Mouse (Mus musculus) heart, postnatal 0 days (tissue): ENCODE measurements at regions not wholly inside any gene's neighbourhood (a gene's known extent, or its start where the extent isn't known, plus 50 kb on each side); places are given as distances from the start of the nearest gene placed in this dataset.

Experiments used
- ATAC-seq: fragments of 200-750 bp; cut with Nextera tagmentation; 2 replicates; pipeline ENCODE4 v1.8.0; 2017; ENCODE audit warnings: low read depth, moderate number of reproducible peaks, moderate library complexity; ENCODE audit not compliant: insufficient read depth
- DNase-seq: peaks from one replicate; pipeline ENCODE4 v3.0.0-alpha.2; 2016; ENCODE audit warnings: low spot score
- H3K27ac ChIP-seq: fragments of 300-500 bp; sonication (generic); 2 replicates; pipeline ENCODE4 v1.5.1; 2014; ENCODE audit warnings: low read depth, mild to moderate bottlenecking
- H3K27me3 ChIP-seq: fragments of 300-500 bp; sonication (generic); 2 replicates; pipeline ENCODE4 v1.6.1; 2014; ENCODE audit warnings: low read length, mixed read lengths; ENCODE audit not compliant: control insufficient read depth, insufficient read depth
- H3K36me3 ChIP-seq: fragments of 300-500 bp; sonication (generic); replicated peaks from 2 replicates; pipeline ENCODE4 v1.6.1; 2014; ENCODE audit warnings: low read length, mixed read lengths; ENCODE audit not compliant: control insufficient read depth, insufficient read depth
- H3K4me1 ChIP-seq: fragments of 300-500 bp; sonication (generic); 2 replicates; pipeline ENCODE4 v1.6.1; 2014; ENCODE audit warnings: antibody characterized with exemption; ENCODE audit not compliant: control insufficient read depth, insufficient read depth
- H3K4me2 ChIP-seq: fragments of 300-500 bp; sonication (generic); 2 replicates; pipeline ENCODE4 v1.6.1; 2014; ENCODE audit warnings: low read depth, mild to moderate bottlenecking, low read length, moderate library complexity
- H3K4me3 ChIP-seq: fragments of 300-500 bp; sonication (generic); 2 replicates; pipeline ENCODE4 v1.5.1; 2014; ENCODE audit warnings: low read depth, low read length
- H3K9ac ChIP-seq: fragments of 300-500 bp; sonication (generic); replicated peaks from 2 replicates; pipeline ENCODE4 v1.6.1; 2014; ENCODE audit warnings: low read depth, low read length, mixed read lengths
- H3K9me3 ChIP-seq: fragments of 300-500 bp; sonication (generic); replicated peaks from 2 replicates; pipeline ENCODE4 v1.6.1; 2016; ENCODE audit warnings: low read length; ENCODE audit not compliant: control insufficient read depth
- CTCF ChIP-seq: IDR thresholded peaks from 2 replicates; pipeline ENCODE4 v1.5.1; 2016; ENCODE audit warnings: antibody characterized with exemption, control low read depth, low read depth
- EP300 ChIP-seq: IDR thresholded peaks from 2 replicates; pipeline ENCODE4 v1.6.1; 2016; ENCODE audit warnings: antibody characterized with exemption, low read depth
- WGBS: fragments of 180-500 bp; shearing (Covaris S2); extraction: QIAGEN DNeasy Blood & Tissue Kit; methylation state at CpG from one replicate; pipeline ENCODE4 v1.1.7; 2014; 5-methylcytosine and 5-hydroxymethylcytosine counted together

DNA sequence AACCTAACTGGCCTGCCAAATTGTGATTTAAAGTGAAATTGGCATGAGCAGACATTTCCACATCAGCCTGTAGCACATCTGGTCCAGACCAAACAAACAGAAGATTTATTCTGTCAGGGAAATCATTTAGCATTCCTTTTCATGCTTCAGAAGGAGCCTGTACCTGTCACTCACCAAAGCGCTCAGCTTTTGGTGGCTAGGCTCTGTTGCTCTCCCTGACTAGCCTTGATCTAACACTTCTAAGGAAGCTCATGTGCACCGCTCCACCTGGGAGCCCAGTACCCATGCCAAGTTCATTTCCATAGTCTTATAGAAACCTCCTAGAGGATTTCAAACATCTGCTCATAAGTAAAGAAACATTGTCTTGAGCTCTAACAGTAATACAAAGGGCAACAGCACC lies 253.8 kb upstream of the Tfap2d start:
- ATAC-seq (no peak), DNase-seq (no peak)
- H3K27ac ChIP-seq, result no peak overlapping the region
- no peak overlapping the region for H3K4me2 ChIP-seq
- no peak overlapping the region for H3K9ac ChIP-seq
- TF ChIP-seq CTCF (no peak), EP300 (no peak)
- no peaks in the 10 kb centered on the region for H3K9me3 ChIP-seq
- H3K27me3 ChIP-seq, result no peaks in the 10 kb centered on the region
- no peaks in the 10 kb centered on the region for H3K4me1 ChIP-seq
- 74% methylated on average over 2 of the region's 2 CpGs for WGBS
- no peak overlapping the region for H3K4me3 ChIP-seq
- H3K36me3 ChIP-seq, result no peaks in the 10 kb centered on the region

DNA sequence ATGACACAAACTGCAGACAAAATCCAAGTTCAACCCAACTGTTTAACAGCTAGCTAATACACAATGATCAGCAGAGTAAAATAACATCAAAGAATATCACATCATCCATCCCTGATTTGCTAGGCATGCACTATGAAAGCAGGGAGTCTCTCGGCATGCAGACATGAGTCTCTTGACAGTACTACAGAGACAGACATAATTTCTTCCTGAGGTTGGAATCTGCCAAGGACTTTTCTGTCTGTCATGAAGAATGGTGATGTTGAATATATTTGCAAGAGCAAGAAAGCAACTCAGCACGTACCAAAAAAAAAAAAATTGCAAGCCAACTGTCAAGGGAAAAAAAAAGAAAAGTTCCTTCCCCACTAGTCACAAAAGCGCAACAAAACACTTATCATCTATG lies 245.4 kb upstream of the Tfap2d start:
- Histone ChIP-seq H3K4me1 (no peaks in the 10 kb centered on the region), H3K9me3 (no peaks in the 10 kb centered on the region), H3K27me3 (no peaks in the 10 kb centered on the region), H3K9ac (no peak overlapping the region), H3K4me2 (no peak overlapping the region), H3K4me3 (no peak overlapping the region), H3K27ac (no peak overlapping the region), H3K36me3 (no peaks in the 10 kb centered on the region)
- ATAC-seq, result no peak
- no peak for DNase-seq
- no peak for TF ChIP-seq CTCF
- no peak for TF ChIP-seq EP300
- WGBS, result 54% methylated on average over 3 of the region's 3 CpGs

DNA sequence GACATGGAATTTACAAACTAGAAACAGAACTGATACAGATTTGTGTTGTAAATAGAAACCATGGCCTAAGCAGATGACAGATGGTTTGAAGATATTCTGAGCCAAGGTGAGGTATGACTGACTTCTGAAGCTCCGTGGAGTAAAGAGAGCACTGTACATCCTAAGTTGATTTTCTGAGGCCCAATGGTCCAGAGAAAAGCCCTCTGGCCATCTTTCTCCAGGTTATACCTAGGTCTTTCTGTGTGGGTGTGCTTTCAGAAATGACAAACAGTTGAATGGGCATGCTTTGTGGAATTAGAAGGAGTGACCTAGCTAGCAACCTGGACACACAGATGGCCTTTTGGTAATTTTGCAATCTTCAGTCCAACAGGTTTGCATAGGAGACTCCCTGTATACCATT lies 199.6 kb upstream of the Tfap2d start:
- TF ChIP-seq EP300 (no peak), CTCF (no peak)
- Histone ChIP-seq H3K27me3 (no peaks in the 10 kb centered on the region), H3K4me2 (no peak overlapping the region), H3K4me1 (no peaks in the 10 kb centered on the region), H3K36me3 (no peaks in the 10 kb centered on the region), H3K9me3 (no peaks in the 10 kb centered on the region), H3K4me3 (no peak overlapping the region), H3K9ac (no peak overlapping the region), H3K27ac (no peak overlapping the region)
- ATAC-seq (no peak), DNase-seq (no peak)
- 74% methylated on average over 1 of the region's 1 CpGs for WGBS

DNA sequence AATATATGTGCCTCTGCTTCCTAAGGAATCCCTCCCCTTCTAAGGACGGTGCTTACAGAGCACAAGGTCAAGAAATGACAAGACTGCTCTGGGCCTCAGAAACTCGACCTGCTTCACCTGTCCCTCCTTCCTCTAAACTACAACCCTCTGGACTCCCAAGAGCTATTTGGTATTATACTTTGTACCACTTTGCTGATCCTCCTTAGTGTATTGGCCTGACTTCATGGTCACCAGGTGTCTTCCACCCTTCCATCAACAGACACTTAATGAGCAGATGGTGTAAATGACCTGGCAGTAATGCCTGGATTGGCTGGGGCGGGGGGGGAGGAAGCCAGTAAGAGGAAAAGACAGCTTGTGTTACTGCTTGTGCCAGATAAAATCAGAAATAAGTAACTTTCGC lies 199.1 kb upstream of the Tfap2d start:
- H3K27ac ChIP-seq, result no peak overlapping the region
- H3K4me2 ChIP-seq, result no peak overlapping the region

DNA sequence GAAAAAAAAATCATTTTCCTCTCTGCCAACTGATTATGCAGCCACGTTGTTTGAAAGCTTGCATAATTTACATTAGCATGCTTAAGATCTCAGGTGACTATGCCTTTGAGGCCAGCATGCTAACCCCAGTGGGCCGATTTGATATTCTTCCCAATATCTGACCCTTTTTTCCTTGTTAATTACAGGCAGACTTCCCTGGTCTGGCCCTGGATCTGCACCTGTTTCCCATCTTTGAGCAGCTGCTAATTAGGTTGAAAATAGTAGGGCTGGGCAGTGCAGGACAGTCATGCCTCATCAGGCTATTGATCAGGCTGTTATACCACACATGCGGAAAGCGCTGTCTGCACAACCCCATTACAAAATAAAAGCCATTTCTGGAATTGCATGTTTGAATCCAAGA lies 191.2 kb upstream of the Tfap2d start:
- Histone ChIP-seq H3K36me3 (no peaks in the 10 kb centered on the region), H3K27me3 (no peaks in the 10 kb centered on the region), H3K4me1 (no peaks in the 10 kb centered on the region), H3K4me3 (no peak overlapping the region), H3K9ac (no peak overlapping the region), H3K4me2 (no peak overlapping the region), H3K27ac (no peak overlapping the region), H3K9me3 (no peaks in the 10 kb centered on the region)
- WGBS, result 67% methylated on average over 4 of the region's 4 CpGs
- ATAC-seq, result no peak
- DNase-seq, result no peak
- TF ChIP-seq CTCF (no peak), EP300 (no peak)

More for the DNA sequence above, 199.1 kb upstream of the Tfap2d start:
- TF ChIP-seq EP300 (no peak), CTCF (no peak)
- ATAC-seq, result no peak
- Histone ChIP-seq H3K4me3 (no peak overlapping the region), H3K9me3 (no peaks in the 10 kb centered on the region), H3K4me1 (no peaks in the 10 kb centered on the region), H3K27me3 (no peaks in the 10 kb centered on the region), H3K36me3 (no peaks in the 10 kb centered on the region), H3K9ac (no peak overlapping the region)
- no peak for DNase-seq
- 52% methylated on average over 4 of the region's 4 CpGs for WGBS

DNA sequence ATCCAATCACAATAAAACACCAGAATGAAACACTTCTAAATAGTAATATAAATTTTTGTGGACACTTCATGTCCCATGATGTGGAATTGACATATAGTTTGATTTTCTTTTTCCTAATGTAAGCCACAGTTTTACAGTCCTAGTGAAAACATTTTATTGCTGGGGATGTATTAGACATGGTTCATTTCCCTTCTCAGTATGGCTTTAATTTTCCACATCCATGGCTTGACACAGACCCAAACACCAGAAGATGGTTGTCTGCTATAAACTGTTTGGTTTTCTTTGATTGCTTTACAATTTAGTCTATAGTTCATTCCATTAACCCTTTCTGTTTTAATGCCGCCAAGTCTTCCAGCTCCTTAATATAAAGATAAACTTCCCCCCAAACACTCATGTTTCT lies 146.5 kb upstream of the Tfap2d start:
- Histone ChIP-seq H3K4me1 (no peaks in the 10 kb centered on the region), H3K9me3 (no peaks in the 10 kb centered on the region), H3K36me3 (no peaks in the 10 kb centered on the region), H3K4me2 (no peak overlapping the region), H3K27me3 (no peaks in the 10 kb centered on the region), H3K4me3 (no peak overlapping the region), H3K27ac (no peak overlapping the region), H3K9ac (no peak overlapping the region)
- TF ChIP-seq EP300, result no peak
- no peak for TF ChIP-seq CTCF
- 88% methylated on average over 1 of the region's 1 CpGs for WGBS
- DNase-seq, result no peak
- no peak for ATAC-seq
